Mouse (Mus musculus): Measurements from ENCODE around the gene Tpst2. TPM values are rescaled to one million over a fixed set of nuclear protein-coding genes. Genes with fewer than 3 reads are reported as not detected.

Tpst2 gene
- polyA plus RNA-seq, 1 experiment, result 25.8 TPM

- Histone ChIP-seq H3K4me1 (ENCODE audit: control insufficient read depth, insufficient read depth, low read length) (peaks cover 16% of the 10 kb centered on the region), H3K9me3 (replicated peaks; ENCODE audit: control insufficient read depth, insufficient read depth, low read length, poor library complexity, severe bottlenecking) (no peaks in the 10 kb centered on the region), H3K36me3 (ENCODE audit: control insufficient read depth, insufficient read depth, low read length, poor library complexity, severe bottlenecking) (no peaks in the 10 kb centered on the region), H3K4me3 (ENCODE audit: low read depth, low read length) (no peak overlapping the region), H3K9ac (ENCODE audit: low read depth, poor library complexity, severe bottlenecking) (no peak overlapping the region), H3K27ac (ENCODE audit: insufficient read depth, low read length) (no peak overlapping the region), H3K27me3 (ENCODE audit: control insufficient read depth, insufficient read depth, low read length, poor library complexity, severe bottlenecking) (no peaks in the 10 kb centered on the region)
- TF ChIP-seq CTCF (IDR thresholded peaks at IDR 0.05; ENCODE audit: low read depth, low read length) (no peak), EP300 (IDR thresholded peaks at IDR 0.05; ENCODE audit: insufficient read depth, low read depth, low read length) (peak; percentile 72), POLR2A (IDR thresholded peaks at IDR 0.05; ENCODE audit: insufficient read depth, low read length) (no peak)
Observed at GRCm38 (mm10) chr5:112295162-112295561, 18.7 kb downstream of the Tpst2 start.

GRCm38 (mm10) chr5:112295564-112295963, 19.1 kb downstream of the Tpst2 start:
- H3K9ac ChIP-seq (ENCODE audit: low read depth, poor library complexity, severe bottlenecking), result no peak overlapping the region
- H3K27me3 ChIP-seq (ENCODE audit: control insufficient read depth, insufficient read depth, low read length, poor library complexity, severe bottlenecking), result no peaks in the 10 kb centered on the region
- H3K27ac ChIP-seq (ENCODE audit: insufficient read depth, low read length), result no peak overlapping the region
- no peaks in the 10 kb centered on the region for H3K9me3 ChIP-seq (replicated peaks; ENCODE audit: control insufficient read depth, insufficient read depth, low read length, poor library complexity, severe bottlenecking)
- peaks cover 16% of the 10 kb centered on the region for H3K4me1 ChIP-seq (ENCODE audit: control insufficient read depth, insufficient read depth, low read length)
- no peaks in the 10 kb centered on the region for H3K36me3 ChIP-seq (ENCODE audit: control insufficient read depth, insufficient read depth, low read length, poor library complexity, severe bottlenecking)
- TF ChIP-seq EP300 (IDR thresholded peaks at IDR 0.05; ENCODE audit: insufficient read depth, low read depth, low read length), result no peak
- TF ChIP-seq POLR2A (IDR thresholded peaks at IDR 0.05; ENCODE audit: insufficient read depth, low read length), result no peak
- no peak for TF ChIP-seq CTCF (IDR thresholded peaks at IDR 0.05; ENCODE audit: low read depth, low read length)
- no peak overlapping the region for H3K4me3 ChIP-seq (ENCODE audit: low read depth, low read length)

- Histone ChIP-seq H3K9ac (ENCODE audit: low read depth, poor library complexity, severe bottlenecking) (no peak overlapping the region), H3K27me3 (ENCODE audit: control insufficient read depth, insufficient read depth, low read length, poor library complexity, severe bottlenecking) (no peaks in the 10 kb centered on the region), H3K36me3 (ENCODE audit: control insufficient read depth, insufficient read depth, low read length, poor library complexity, severe bottlenecking) (no peaks in the 10 kb centered on the region), H3K4me3 (ENCODE audit: low read depth, low read length) (no peak overlapping the region), H3K27ac (ENCODE audit: insufficient read depth, low read length) (no peak overlapping the region), H3K4me1 (ENCODE audit: control insufficient read depth, insufficient read depth, low read length) (peaks cover 16% of the 10 kb centered on the region), H3K9me3 (replicated peaks; ENCODE audit: control insufficient read depth, insufficient read depth, low read length, poor library complexity, severe bottlenecking) (no peaks in the 10 kb centered on the region)
- TF ChIP-seq POLR2A (IDR thresholded peaks at IDR 0.05; ENCODE audit: insufficient read depth, low read length) (no peak), CTCF (IDR thresholded peaks at IDR 0.05; ENCODE audit: low read depth, low read length) (no peak), EP300 (IDR thresholded peaks at IDR 0.05; ENCODE audit: insufficient read depth, low read depth, low read length) (no peak)
Observed at GRCm38 (mm10) chr5:112296404-112297181, 20.1 kb downstream of the Tpst2 start.

GRCm38 (mm10) chr5:112297257-112297656, 20.8 kb downstream of the Tpst2 start:
- no peaks in the 10 kb centered on the region for H3K9me3 ChIP-seq (replicated peaks; ENCODE audit: control insufficient read depth, insufficient read depth, low read length, poor library complexity, severe bottlenecking)
- no peaks in the 10 kb centered on the region for H3K27me3 ChIP-seq (ENCODE audit: control insufficient read depth, insufficient read depth, low read length, poor library complexity, severe bottlenecking)
- no peak overlapping the region for H3K4me3 ChIP-seq (ENCODE audit: low read depth, low read length)
- H3K9ac ChIP-seq (ENCODE audit: low read depth, poor library complexity, severe bottlenecking), result no peak overlapping the region
- TF ChIP-seq POLR2A (IDR thresholded peaks at IDR 0.05; ENCODE audit: insufficient read depth, low read length) (no peak), EP300 (IDR thresholded peaks at IDR 0.05; ENCODE audit: insufficient read depth, low read depth, low read length) (no peak)
- peaks cover 16% of the 10 kb centered on the region for H3K4me1 ChIP-seq (ENCODE audit: control insufficient read depth, insufficient read depth, low read length)
- H3K36me3 ChIP-seq (ENCODE audit: control insufficient read depth, insufficient read depth, low read length, poor library complexity, severe bottlenecking), result no peaks in the 10 kb centered on the region
- H3K27ac ChIP-seq (ENCODE audit: insufficient read depth, low read length), result no peak overlapping the region

GRCm38 (mm10) chr5:112298226-112298988, 21.9 kb downstream of the Tpst2 start:
- H3K36me3 ChIP-seq (ENCODE audit: control insufficient read depth, insufficient read depth, low read length, poor library complexity, severe bottlenecking), result no peaks in the 10 kb centered on the region
- H3K4me1 ChIP-seq (ENCODE audit: control insufficient read depth, insufficient read depth, low read length), result peaks cover 16% of the 10 kb centered on the region
- no peak overlapping the region for H3K27ac ChIP-seq (ENCODE audit: insufficient read depth, low read length)
- no peaks in the 10 kb centered on the region for H3K9me3 ChIP-seq (replicated peaks; ENCODE audit: control insufficient read depth, insufficient read depth, low read length, poor library complexity, severe bottlenecking)
- TF ChIP-seq EP300 (IDR thresholded peaks at IDR 0.05; ENCODE audit: insufficient read depth, low read depth, low read length) (no peak), CTCF (IDR thresholded peaks at IDR 0.05; ENCODE audit: low read depth, low read length) (no peak), POLR2A (IDR thresholded peaks at IDR 0.05; ENCODE audit: insufficient read depth, low read length) (no peak)
- no peaks in the 10 kb centered on the region for H3K27me3 ChIP-seq (ENCODE audit: control insufficient read depth, insufficient read depth, low read length, poor library complexity, severe bottlenecking)
- H3K9ac ChIP-seq (ENCODE audit: low read depth, poor library complexity, severe bottlenecking), result no peak overlapping the region
- H3K4me3 ChIP-seq (ENCODE audit: low read depth, low read length), result no peak overlapping the region

GRCm38 (mm10) chr5:112299399-112299798, 22.9 kb downstream of the Tpst2 start:
- peaks cover 11% of the 10 kb centered on the region for H3K4me1 ChIP-seq (ENCODE audit: control insufficient read depth, insufficient read depth, low read length)
- no peak overlapping the region for H3K27ac ChIP-seq (ENCODE audit: insufficient read depth, low read length)
- TF ChIP-seq EP300 (IDR thresholded peaks at IDR 0.05; ENCODE audit: insufficient read depth, low read depth, low read length) (no peak), CTCF (IDR thresholded peaks at IDR 0.05; ENCODE audit: low read depth, low read length) (no peak), POLR2A (IDR thresholded peaks at IDR 0.05; ENCODE audit: insufficient read depth, low read length) (no peak)

More at GRCm38 (mm10) chr5:112299399-112299798, 22.9 kb downstream of the Tpst2 start:
- H3K9me3 ChIP-seq (replicated peaks; ENCODE audit: control insufficient read depth, insufficient read depth, low read length, poor library complexity, severe bottlenecking), result no peaks in the 10 kb centered on the region
- no peaks in the 10 kb centered on the region for H3K36me3 ChIP-seq (ENCODE audit: control insufficient read depth, insufficient read depth, low read length, poor library complexity, severe bottlenecking)
- H3K4me3 ChIP-seq (ENCODE audit: low read depth, low read length), result no peak overlapping the region
- H3K27me3 ChIP-seq (ENCODE audit: control insufficient read depth, insufficient read depth, low read length, poor library complexity, severe bottlenecking), result no peaks in the 10 kb centered on the region
- H3K9ac ChIP-seq (ENCODE audit: low read depth, poor library complexity, severe bottlenecking), result no peak overlapping the region

Data from ES-Bruce4 (cell line).